Mouse (Mus musculus) cerebellum, postnatal 14 days (tissue): ENCODE measurements at regions not wholly inside any gene's neighbourhood (a gene's known extent, or its start where the extent isn't known, plus 50 kb on each side); places are given as distances from the start of the nearest gene placed in this dataset.
"Not testable (repeated sequence)": the region's sequence is repeated elsewhere in the genome, so short reads cannot be mapped to it uniquely, and the experiment has no call there.

Experiments used
- DNase-seq, 2 experiments: peaks; one replicate each; pipeline ENCODE4 v3.0.0; 2021; ENCODE audit warnings: mixed read lengths in 2 of 2

DNA sequence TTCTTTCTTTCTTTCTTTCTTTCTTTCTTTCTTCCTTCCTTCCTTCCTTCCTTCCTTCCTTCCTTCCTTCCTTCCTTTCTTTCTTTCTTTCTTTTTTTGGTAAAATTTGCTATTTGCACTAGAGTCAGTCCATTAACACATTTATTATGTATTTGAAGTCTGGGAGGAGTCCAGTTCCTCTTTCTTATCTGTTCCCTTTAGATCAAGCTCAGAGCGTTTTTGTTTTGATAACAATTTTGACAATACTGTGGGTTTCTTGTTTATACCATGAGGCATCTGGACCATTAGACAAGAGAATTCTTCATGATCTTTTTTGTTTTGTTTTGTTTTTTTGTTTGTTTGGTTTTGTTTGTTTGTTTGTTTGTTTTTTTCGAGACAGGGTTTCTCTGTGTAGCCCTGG is 52.3 kb upstream of the Cttnbp2 start:
- not testable (repeated sequence) for DNase-seq

DNA sequence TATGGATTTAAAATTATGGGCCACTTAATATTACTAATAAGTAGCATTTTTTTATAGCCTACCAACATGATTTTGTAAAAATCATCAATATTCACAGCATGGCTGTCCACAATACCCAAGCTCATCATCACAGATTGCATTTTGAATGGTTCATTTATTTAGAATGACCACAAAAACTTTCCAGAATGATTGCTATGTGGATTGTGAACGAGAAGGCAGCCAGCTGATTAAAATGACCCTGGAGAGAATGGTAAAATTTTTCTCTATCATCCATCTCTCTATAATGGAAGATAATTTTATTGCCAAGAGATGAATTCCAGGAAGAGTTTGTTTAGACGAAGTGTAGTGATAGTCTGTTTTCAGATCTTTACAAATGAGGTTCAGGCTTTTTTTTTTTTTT is 54.6 kb upstream of the Cttnbp2 start:
- DNase-seq, result no peak

DNA sequence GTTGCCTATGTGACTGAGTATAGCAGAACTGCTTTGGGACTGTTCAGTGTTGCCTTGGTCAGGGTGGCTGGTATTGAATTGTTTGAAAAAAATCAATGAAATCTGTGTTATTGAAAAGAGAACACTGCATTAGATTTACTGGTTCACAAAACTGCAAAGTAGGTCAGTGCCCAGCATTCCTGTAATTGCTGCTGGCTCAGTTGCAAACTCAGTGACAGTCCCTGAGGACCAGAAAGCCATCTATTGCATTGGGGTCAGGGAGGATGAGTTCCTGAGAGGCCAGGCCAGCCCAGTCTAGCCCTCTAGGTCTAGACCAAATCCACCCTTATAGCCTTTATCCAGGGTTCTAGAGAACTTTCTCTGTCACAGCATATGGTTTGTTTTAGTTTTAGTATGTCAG is 63.9 kb upstream of the Cttnbp2 start:
- DNase-seq, result peak; percentile 6 to 11

DNA sequence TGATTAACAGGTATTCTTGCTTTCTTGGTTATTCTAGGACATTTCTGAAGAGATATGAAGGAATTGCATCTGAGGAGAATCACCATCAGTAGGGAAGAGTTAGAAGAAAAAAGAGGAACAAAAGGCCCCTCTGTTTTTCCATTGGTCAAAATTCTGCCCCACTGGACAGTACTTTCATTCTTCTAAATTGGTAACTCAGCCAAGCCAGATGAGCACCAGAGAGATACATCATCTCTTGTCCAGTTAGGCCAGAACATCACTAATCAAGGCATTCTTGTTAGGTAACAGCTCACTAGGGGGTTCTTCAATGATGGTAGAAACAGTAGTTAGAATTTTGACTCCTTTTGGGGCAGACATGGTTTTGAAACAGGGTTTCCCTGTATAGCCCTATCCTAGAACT is 74.8 kb upstream of the Cttnbp2 start:
- DNase-seq, result no peak

DNA sequence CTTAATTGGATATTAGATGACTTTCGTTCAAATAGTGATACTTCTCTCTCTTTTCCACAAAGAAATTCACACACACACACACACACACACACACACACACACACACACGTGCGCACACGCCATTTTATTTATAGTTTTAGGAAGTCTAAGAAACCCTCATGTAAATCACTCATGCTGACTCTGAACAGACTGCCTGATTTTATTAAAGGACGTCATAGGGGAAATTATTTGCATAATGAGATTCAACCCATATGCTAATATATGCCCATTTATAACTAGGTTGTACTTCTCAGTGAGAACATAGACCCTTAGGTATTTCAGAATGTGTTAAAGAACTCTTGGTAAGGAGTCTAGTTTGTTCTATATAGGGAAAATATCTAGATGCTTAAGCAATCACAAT is 82.0 kb upstream of the Cttnbp2 start:
- DNase-seq, result no peak

DNA sequence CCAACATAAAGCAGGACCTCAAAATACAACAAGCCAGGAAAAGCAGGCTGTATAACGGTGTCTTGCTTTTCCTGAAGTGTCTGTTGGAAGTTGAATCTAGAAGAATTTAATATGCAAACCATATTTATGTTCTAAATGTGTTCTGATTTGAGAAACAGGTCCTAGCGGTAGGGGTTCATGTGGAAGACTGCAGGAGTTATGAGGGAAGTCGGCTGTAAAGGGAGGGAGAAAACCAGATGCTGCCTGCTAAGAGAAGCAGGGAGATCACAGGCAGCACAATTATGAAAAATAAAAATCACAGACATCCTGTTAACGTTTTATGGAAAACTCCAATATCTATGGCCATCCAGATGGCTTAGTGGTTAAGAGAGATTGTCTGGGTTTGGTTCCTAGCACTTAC is 85.0 kb upstream of the Cttnbp2 start:
- DNase-seq, result no peak

DNA sequence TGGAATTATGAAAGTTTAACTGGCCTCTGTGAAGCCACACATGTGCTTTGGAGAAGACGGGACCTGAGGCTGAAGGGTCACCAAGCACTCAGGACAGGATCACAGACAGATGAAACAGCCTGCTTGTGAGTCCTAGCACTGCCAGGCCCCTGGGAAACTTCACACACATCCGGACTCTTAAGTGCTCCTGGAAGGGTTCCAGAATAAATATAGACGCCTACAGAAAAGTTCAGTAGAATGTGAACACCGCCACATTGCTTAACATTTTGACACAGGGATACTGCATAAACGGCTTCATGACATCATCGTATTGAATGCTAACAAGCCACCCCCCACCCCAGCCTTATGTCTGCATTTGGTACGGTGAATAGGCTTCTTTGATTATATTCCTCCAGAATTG is 87.3 kb upstream of the Cttnbp2 start:
- no peak for DNase-seq

DNA sequence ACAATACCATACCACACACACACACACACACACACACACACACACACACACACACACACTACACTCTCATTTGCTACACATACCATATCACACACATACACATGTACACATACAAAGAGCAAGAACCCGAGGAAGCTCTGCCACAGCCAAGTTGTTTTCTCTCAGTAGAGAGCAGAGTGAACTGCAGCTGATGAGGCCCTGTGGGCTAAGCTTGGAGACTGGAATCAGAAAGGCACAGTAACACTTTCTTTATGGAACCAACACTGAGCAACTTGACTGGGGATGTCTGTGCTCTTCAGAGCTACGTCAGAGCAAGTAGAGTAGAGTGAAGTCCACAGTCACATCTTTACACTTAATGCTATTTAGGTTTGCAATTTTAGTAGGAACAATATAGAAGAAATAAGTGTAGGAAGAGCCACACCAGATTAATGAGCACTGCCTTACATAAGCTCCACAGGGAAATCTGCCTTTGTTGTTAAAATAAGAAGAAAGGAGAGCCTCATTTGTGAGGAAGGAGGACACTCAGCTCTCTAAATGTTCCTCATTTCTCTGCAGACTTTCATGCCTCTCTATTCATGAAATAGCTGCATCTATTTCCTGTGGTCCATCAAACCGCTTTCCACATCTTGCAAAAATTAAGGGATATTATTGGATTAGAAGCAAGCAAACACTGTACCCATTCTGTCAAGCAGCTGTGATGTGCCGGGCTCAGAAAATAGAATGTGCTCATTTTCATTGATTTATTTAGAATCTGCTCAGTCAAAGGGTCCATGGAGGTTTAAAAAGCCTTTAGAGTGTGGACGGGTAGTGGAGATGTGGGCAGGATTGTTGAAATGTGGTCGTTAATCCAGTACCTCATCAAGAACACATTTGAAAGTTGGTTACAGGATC is 107.0 kb upstream of the Cttnbp2 start:
- DNase-seq, result no peak

DNA sequence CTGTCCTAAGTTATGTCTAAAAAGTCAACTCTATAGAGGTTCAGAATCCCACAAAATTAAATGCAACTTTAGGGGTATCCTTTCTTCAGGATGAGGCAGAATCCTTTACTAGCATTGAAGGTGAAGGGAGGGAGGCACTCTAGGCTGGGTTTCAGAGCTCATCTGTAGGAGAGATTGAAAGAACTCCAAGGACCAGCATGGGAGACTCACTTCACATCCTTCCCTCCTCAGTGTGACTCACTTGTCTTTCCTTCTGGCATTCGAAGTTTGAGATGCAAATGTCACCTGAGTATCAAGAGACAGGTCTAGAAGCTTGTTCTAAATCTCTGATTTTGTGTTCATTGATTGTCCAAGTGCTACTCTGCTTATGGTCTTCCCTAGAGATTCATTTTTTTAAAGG is 113.9 kb upstream of the Cttnbp2 start:
- no peak for DNase-seq

DNA sequence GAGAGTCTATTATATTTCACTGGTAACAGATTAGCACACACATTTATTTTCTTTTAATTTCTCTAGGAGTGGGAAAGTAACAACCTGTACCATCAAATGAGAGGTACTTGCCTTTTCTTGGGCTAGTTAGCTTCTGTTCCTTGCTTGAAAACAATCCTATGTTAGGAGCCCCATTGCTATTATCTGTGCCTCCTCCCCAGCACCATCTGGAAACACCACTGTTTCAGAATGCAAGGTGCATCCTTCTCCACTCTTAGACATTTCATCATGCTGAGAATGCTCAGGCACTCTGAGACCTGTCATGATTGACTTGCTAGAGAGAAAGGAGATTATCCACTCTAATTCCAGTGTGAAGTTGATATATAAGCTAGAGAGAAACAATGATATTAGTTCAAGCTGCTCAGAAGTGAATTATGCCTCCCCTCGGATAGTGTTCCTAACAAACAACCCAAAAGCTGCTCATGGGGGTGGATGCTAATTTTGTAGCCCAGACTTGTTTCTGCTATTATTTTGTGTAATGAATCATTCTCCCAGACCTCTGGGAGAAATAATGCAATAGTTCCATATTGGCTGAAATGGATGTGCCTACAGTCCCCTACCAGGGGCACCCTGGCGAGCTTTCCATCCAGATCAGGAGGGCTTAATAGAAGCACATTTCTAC is 119.0 kb upstream of the Cttnbp2 start:
- no peak for DNase-seq

DNA sequence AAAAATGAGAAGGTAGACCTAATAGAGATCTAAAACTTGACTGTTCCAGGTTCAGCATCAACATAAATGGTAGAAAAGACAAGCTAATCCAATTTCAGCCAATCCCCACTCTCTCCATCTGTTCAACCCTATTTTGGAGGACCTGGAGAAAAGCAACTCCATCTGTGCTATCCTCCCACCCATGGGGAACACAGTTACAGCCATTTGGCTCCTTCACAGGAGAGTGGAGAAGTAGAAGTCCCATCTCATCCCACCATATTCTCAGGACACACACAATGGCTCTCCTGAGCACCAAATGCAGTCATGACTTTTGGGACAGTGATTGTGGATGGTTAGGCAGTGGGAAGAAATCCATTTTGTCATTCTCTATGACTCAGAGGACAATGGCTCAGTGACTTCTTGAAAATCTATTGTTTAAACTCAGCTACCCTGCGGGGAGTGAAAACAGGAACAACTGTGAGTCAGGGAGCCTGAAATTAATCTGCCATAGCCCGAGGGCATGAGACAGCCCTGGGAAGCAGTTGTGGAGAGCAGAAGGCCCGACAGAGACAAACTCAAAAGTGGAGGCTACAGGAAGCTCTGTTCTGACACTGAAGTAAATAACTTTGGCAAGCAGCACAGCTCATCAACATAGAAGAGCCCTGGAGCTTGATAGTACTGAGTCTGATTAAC is 125.2 kb upstream of the Cttnbp2 start:
- DNase-seq, result peak; percentile 44 to 63

DNA sequence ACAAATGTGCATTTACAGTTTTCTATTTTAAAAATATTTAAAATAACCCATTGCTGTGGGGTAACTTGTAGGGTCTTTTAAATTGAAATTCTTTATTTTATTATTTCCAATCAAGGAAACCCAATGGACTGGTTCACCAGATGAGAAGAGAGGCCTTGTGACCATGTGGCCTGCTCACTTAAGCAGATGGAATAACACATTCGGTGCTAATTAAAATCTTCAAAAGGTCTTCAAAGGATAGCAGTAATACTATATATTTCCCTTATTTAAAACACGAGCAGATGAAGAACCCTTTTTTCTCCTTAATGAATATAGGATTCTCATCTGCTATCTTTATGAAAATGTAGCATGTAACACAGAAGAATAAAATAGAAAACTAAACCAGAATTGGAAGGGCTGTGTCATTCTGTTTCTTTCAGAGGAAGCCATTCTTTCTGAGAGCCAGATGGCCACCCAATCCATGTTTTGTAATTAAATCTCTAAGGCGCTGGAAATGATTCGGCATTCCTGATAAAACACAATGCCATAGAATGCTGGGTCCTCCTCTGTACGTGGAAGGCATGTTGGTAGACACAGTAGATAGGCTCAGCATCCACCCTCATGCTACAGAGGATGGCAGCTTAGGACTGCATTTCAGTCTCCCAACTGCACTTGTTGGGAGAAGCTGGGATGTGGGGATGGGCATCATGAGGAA is 134.4 kb upstream of the Cttnbp2 start:
- no peak for DNase-seq

DNA sequence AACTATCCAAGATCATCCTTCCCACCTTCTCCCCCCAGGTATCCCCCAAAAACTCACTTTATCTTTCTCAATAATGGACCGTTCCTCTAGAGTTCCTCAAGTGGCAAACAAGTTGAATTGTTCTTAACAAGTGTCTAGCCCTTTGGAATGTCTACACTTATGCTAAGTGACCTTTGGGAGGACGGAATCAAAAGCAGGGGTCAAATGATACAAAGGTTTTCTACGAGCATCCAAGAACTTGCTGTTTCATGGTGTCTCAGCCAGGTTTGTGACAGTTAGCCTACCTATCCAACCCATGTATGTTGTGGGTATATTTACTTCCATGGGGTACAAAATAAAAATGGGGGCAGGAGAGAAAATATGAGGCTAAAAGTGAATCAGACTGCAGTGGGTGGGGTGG is 136.7 kb upstream of the Cttnbp2 start:
- no peak for DNase-seq

DNA sequence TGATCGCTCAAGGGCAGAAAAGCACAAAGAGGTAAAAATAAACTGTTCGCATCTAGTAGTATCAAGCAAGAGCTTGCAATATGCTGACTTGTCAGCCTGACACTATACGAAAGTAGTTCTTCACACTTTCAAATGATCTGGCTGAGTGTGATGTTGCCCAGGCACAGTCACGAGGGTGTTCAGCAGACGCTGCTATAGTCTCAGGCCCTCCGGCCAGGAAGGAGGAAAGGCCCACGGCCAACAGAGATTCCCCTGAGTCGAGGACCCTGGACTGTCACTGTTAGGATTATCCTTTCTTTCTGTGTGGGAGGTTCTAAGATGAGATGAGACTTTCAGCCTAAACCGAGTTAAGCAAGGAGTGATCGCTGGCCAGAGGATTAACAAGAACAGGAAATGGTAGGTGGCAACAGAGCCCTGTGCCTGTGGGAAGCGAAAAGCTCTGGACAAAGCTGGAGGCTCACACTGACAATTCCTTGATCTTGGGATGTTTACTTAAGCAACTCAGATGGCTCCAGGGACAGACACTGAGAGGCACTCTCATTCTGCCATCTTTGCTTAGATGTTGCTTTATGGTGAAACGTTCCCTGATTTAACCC is 137.5 kb upstream of the Cttnbp2 start:
- DNase-seq, result no peak

DNA sequence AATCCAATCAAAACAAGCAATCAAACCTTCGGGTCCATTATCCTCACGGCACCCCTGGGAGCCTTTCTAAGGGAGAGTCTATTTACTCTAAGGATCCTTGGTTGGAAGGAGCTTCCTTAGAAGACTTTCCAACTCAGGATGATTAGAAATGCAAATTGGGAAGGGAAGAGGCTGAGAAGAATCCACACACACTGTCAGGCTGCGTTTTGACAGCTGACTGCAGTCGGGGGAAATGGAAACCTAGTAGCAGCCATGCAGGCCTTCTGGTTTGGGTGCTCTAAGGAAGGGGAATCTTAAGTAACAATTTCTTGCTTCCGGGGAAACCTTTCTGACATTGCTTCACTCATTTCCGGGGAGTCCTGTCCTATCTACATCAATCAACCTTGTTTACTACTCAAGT is 139.6 kb upstream of the Cttnbp2 start:
- DNase-seq, result no peak

DNA sequence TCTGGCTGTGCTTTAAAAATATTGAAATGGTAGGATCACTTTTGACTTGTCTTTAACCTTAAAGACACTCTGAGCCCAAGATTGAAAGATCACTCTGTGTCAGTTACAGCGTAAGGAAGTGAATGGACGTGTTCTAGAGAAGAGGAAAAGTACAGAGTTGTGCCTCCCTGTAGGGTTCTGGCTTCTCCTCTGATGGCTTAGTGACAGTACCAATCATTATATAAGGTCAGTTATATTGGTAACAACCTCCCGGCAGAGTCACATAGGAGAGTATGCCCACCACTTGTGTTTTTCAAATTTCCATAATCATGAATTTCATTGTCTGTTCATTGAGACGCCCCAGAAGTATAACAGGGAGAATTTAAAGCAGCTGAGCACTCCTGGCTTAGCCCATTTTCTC is 141.6 kb upstream of the Cttnbp2 start:
- no peak for DNase-seq

DNA sequence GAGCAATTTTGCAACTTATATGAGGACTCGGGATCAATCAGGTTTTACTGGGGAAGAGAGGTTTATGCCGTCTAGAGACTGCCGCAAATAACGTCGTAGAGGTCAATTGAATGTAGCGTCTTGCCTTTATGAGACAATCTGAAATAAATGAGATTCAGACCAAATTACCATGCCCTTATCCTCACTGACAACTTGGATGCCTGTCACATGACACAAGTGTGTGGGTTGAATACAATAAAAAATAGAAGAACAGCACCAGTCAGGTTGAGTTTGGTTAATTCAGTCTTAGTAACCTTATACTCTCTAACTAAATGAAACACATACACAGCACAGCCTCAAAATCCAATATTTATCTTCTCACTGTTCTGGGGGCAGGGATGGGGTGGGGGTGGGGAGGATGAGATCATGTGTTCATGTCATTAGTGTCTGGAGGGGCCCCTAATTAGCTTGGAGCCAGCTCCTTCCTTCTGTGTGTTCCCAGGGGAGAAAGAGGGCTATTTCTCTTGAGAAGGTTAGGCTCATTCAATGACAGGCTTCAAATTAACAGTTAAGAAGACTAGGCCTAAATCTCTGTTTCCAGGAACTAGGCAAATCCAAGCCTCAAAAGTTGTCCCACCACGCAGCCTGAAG is 142.2 kb upstream of the Cttnbp2 start:
- DNase-seq, result no peak

DNA sequence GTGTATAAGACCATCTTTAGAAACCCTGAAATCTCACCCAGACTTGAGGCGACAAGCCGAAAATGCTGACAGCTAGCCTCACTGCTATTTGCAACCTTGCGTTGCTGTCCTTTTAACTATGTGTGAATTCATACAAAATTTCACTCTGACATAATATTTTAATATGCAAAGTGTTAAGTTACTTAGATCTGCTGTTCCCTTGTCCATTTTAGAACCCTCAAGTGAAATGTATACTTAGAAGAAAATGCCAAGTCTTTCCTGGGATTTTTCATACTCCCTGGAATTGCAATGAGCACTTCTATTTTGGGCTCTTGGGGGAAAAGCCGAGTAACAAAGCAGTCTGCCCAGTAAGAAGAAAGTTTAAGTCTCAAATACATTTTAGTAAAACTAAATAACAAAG is 150.0 kb upstream of the Cttnbp2 start:
- DNase-seq, result no peak

DNA sequence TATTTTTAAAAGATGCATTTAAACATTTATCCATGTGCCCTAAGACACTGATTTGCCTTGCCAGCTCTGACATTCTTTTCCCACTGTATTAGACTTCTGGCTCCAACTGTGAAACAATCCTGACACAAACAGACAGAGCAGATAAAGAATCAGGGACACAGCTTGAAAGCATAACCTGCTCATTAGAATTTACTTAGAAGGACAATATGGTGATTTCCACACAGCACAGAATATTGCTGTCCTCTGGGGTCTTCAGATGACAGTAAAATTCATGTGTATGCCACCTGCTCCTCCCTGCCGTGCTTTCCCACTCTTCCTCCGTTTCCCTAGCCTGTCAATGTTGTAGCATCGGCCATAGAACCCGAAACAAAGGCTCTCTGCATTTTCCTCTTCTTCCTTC is 151.3 kb upstream of the Cttnbp2 start:
- DNase-seq, result no peak

DNA sequence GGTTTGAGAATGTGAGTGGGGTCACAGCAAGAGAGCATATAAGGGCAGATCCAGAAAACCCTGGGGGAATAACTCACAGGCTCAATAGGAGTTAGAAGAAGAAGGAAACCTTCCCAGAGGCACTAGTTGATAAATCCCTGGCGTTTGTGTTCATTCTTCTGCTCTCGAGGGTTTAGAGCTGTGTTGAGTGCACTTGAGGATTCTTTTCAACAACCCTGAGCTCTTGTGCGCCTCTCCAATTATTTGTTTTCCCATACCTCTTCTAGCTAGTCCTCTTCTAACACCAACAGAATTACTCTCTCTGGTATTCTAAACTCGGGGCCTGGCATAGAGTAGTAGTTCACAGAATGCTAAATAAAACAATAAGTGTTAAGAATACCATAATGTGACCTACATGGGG is 151.9 kb upstream of the Cttnbp2 start:
- DNase-seq, result no peak

DNA sequence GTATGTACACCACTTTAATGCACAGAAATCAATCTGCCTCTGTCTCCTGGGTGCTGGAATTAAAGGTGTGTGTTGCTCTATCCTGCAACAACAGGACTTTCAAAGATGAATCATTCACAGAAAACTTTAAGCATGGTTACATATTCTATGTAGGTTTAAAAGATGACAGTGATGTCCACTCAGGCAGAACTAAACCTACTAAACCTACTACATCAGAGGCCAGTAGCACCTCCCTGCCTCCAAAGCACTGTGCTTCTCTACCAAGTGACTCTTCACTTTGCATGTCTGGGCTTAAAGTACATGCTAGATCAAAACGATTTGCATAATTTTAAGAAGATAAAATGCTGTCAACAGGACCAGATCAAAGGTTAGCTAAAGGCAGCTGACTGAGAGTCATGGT is 156.0 kb upstream of the Cttnbp2 start:
- DNase-seq, result no peak

DNA sequence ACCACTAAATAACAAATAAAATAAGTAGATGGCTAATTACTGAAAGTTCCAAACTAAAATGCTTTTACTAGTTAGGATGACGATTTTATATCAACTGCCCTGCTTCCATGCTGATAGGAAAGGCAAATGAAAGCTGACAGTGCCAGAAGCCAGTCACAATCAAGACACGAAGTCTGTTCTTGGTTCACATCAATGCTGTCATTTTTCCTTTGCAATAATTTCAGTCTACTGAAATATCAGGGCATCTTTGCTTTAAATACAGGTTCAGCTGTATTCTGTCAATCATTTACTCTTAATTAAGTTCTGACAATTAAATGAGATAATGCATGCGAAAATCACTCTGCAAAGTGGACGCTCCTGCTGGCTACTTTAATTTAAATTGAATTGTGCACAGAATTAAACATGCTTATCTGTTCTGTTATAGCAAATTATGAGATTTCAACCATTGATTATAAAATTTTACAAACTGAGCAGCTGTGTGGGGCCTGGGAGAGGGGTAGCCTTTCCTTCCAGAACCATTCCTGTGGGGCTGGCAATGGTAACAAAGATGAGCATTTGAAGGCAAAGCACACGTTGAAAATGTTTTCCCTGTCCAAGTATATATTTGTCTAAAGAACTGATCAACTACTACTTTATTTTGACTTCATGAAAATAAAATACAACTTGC is 160.1 kb upstream of the Cttnbp2 start:
- no peak for DNase-seq
